Mouse (Mus musculus) heart, embryonic 16.5 days (tissue): ENCODE results near the gene Nxpe2. TPM values are rescaled to one million over a fixed set of nuclear protein-coding genes. Genes with fewer than 3 reads are reported as not detected.

Source experiments
- ATAC-seq: fragments of 200-750 bp; cut with Nextera tagmentation; replicated peaks from 2 replicates; pipeline ENCODE4 v1.8.0; 2017; ENCODE audit warnings: moderate number of reproducible peaks; ENCODE audit not compliant: insufficient read depth, low FRiP score; ENCODE audit errors: extremely low read depth
- H3K27ac ChIP-seq: fragments of 300-500 bp; sonication (generic); 2 replicates; pipeline ENCODE4 v1.5.1; 2014; ENCODE audit warnings: mild to moderate bottlenecking, low read length, control low read depth, moderate library complexity
- H3K27me3 ChIP-seq: fragments of 300-500 bp; sonication (generic); 2 replicates; pipeline ENCODE4 v1.6.1; 2014; ENCODE audit warnings: low read length, mixed read lengths; ENCODE audit not compliant: control insufficient read depth, insufficient read depth
- H3K36me3 ChIP-seq: fragments of 300-500 bp; sonication (generic); 2 replicates; pipeline ENCODE4 v1.6.1; 2014; ENCODE audit not compliant: control insufficient read depth, insufficient read depth
- H3K4me1 ChIP-seq: fragments of 300-500 bp; sonication (generic); 2 replicates; pipeline ENCODE4 v1.6.1; 2014; ENCODE audit warnings: low read length, mixed read lengths; ENCODE audit not compliant: control insufficient read depth, insufficient read depth
- H3K4me2 ChIP-seq: fragments of 300-500 bp; sonication (generic); 2 replicates; pipeline ENCODE4 v1.6.1; 2014; ENCODE audit warnings: low read depth, mild to moderate bottlenecking, control low read depth, low read length
- H3K4me3 ChIP-seq: fragments of 300-500 bp; sonication (generic); 2 replicates; pipeline ENCODE4 v1.5.1; 2014; ENCODE audit warnings: mild to moderate bottlenecking, control low read depth, low read length
- H3K9ac ChIP-seq: fragments of 300-500 bp; sonication (generic); 2 replicates; pipeline ENCODE4 v1.6.1; 2014; ENCODE audit warnings: low read length, control low read depth
- H3K9me3 ChIP-seq: fragments of 300-500 bp; sonication (generic); replicated peaks from 2 replicates; pipeline ENCODE4 v1.6.1; 2016; ENCODE audit warnings: low read length; ENCODE audit not compliant: control insufficient read depth
- WGBS: fragments of 180-500 bp; shearing (Covaris S2); extraction: QIAGEN DNeasy Blood & Tissue Kit; methylation state at CpG from one replicate; pipeline ENCODE4 v1.1.7; 2014; 5-methylcytosine and 5-hydroxymethylcytosine counted together
- polyA plus RNA-seq: library from polyadenylated mRNA; unstranded; fragments of >200 nt; fragmentation: Nextera tagmentation; extraction: Ambion mirVana; gene quantifications from 2 replicates; pipeline ENCODE4 v1.2.1, GENCODE M21; 2015

Nxpe2 gene
- polyA plus RNA-seq, 1 experiment from 2014 or later: 1.1 TPM

DNA sequence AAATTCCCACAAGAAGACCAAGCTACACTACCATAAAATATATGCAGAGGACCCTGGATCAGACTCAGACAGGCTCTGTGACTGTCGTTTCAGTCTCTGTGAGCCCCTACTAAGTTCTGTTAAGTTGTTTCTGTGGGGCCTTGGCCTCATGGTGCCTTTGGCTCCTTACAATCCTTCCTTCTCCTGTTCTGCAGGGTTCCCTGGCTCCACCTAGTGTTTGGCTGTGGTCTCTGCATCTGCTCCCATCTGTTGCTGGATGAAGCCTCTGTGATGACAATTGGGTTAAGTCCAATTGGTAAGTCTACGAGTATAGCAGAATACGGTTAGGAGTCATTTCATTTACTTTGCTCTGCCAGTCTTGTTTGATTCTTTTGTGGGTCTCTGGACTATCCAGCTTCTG lies 1.5 kb upstream of the Nxpe2 start:
- H3K27me3 ChIP-seq: no peaks in the 10 kb centered on the region
- H3K4me2 ChIP-seq: no peak overlapping the region
- no peak overlapping the region for H3K4me3 ChIP-seq
- no peaks in the 10 kb centered on the region; the same call in 1 of the 2 replicates for H3K4me1 ChIP-seq
- H3K9ac ChIP-seq: no peak overlapping the region
- ATAC-seq: no peak
- H3K27ac ChIP-seq: no peak overlapping the region; the same call in 1 of the 2 replicates
- WGBS: 38% methylated on average over 3 of the region's 3 CpGs
- no peaks in the 10 kb centered on the region for H3K36me3 ChIP-seq
- H3K9me3 ChIP-seq: no peaks in the 10 kb centered on the region

DNA sequence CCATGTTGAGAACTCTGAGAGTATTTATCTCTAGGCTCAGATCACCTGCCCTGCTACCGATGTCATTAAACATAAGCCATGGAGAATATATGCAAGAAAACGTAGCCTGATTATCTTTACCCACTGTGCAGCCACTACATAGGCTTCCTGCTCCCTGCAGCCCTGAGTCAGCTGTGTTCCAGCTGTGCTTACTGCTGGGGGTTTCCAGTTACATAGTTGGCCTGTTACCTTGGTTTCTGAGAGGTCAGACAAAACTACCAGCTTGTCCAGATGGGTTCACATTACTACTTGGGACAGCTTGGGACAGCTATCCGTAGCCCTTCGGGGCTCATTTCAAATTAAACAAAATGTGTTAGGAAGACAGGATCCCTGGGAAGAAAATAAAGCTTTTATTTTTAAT lies 868 bp upstream of the Nxpe2 start:
- no peaks in the 10 kb centered on the region for H3K9me3 ChIP-seq
- H3K36me3 ChIP-seq: no peaks in the 10 kb centered on the region
- H3K9ac ChIP-seq: no peak overlapping the region
- no peak overlapping the region for H3K4me3 ChIP-seq
- no peak for ATAC-seq
- H3K4me1 ChIP-seq: no peaks in the 10 kb centered on the region; the same call in 1 of the 2 replicates
- H3K27ac ChIP-seq: peak overlapping the region; percentile 69
- no peak overlapping the region for H3K4me2 ChIP-seq
- 73% methylated on average over 4 of the region's 4 CpGs for WGBS
- no peaks in the 10 kb centered on the region for H3K27me3 ChIP-seq

DNA sequence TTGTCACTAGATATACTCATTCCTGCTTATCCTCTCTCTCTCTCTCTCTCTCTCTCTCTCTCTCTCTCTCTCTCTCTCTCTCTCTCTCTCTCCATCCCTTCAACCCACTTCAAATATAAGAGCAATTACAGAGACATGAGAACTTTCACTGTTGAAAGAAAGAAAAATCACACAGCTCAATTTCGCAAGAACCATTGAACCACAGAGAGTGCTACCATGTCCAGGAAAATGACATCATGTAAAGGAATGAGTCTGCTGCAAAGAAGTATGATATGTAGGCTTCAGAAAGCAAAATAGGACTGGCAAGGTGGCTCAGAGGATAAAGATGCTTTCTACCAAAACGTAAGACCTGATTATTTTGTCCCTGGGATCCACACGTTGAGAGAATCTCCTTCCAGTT lies 7.4 kb downstream of the Nxpe2 start:
- Histone ChIP-seq H3K4me2 (no peak overlapping the region), H3K4me1 (no peaks in the 10 kb centered on the region; the same call in 1 of the 2 replicates), H3K9me3 (no peaks in the 10 kb centered on the region), H3K27me3 (no peaks in the 10 kb centered on the region), H3K4me3 (no peak overlapping the region), H3K36me3 (no peaks in the 10 kb centered on the region), H3K27ac (no peak overlapping the region), H3K9ac (no peak overlapping the region)
- WGBS: 78% methylated on average over 3 of the region's 3 CpGs
- no peak for ATAC-seq

DNA sequence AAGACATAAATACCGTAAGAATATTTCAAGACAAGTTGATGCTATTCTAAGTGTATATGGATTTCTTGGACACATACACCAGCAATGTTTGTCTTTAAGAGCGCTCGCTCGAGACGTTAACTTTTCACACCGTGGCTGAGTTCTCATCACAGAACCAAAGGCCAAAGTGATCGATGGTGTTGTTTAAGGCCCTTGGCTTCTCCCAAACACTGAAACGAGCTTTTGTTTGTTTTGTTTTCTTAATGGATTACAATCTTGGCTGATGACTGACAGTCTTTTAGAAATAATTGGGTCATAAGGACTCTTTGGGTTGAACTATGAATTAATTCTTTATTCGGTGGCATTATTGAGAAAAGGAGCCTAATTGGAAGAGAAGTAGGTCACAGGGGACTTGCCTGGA lies 7.8 kb downstream of the Nxpe2 start:
- 83% methylated on average over 9 of the region's 9 CpGs for WGBS
- no peaks in the 10 kb centered on the region for H3K36me3 ChIP-seq
- no peak for ATAC-seq
- H3K4me1 ChIP-seq: no peaks in the 10 kb centered on the region; the same call in 1 of the 2 replicates
- H3K9ac ChIP-seq: no peak overlapping the region
- H3K27ac ChIP-seq: no peak overlapping the region
- no peaks in the 10 kb centered on the region for H3K9me3 ChIP-seq
- no peak overlapping the region for H3K4me2 ChIP-seq
- no peak overlapping the region for H3K4me3 ChIP-seq
- no peaks in the 10 kb centered on the region for H3K27me3 ChIP-seq

DNA sequence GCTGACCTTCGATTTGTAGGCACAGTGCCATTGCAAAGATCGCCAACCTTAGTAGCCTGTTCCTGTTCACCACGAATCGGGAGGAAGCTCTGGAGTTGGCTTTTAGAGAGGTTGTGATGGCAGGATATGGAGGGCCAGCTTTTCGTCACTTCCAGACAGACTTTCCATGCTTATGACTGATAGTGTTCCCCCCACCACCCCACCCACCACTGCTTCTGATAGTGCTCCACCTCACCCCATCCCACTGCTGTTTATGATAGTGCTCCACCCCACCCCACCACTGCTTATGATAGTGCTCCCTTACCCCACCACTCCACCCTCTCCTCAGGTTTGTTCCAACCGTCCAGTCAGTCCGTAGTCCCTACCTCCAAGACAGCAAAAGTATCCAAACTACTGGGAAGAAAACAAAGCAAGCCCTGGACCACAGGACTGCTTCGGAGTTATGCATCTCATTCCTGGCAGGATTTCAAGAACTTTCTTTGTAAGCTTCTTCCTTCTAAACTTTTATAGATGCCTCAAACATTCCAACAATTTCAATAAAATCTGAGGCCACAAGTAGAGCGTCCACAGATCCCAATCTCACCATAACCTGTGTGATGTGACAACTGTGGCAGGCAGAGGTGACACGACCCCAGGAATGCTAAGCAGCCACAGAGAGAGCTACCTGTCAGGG lies 12.4 kb downstream of the Nxpe2 start:
- no peaks in the 10 kb centered on the region for H3K36me3 ChIP-seq
- no peak overlapping the region for H3K9ac ChIP-seq
- no peak; the same call in 1 of the 2 replicates for ATAC-seq
- WGBS: 62% methylated on average over 10 of the region's 10 CpGs
- no peak overlapping the region for H3K4me3 ChIP-seq
- peaks cover 2% of the 10 kb centered on the region; the same call in 1 of the 2 replicates for H3K4me1 ChIP-seq
- H3K27me3 ChIP-seq: no peaks in the 10 kb centered on the region
- no peak overlapping the region for H3K4me2 ChIP-seq
- no peak overlapping the region for H3K27ac ChIP-seq
- H3K9me3 ChIP-seq: no peaks in the 10 kb centered on the region

DNA sequence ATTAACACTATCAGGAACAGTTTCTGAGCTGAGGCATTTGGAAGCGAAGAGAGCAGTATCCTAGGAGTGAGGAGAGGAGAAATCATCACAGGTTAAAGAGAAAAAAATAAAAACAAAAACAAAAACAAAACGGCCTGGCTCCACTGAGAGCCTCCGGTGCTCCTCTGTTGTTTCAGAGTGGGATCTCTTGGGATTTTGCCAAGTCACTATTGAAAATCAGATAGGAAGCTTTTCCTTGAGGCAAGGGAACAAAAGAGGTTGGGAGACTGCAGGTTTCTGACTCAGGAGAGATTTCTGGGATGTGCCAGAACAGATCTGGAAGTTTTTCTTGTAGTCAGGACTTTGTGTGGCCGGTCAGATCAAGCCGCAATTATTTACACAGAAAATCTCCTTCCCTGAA lies 13.7 kb downstream of the Nxpe2 start:
- H3K4me2 ChIP-seq: no peak overlapping the region
- no peak overlapping the region for H3K9ac ChIP-seq
- ATAC-seq: no peak
- H3K4me3 ChIP-seq: no peak overlapping the region
- no peaks in the 10 kb centered on the region for H3K9me3 ChIP-seq
- WGBS: 52% methylated on average over 5 of the region's 5 CpGs
- H3K27ac ChIP-seq: no peak overlapping the region; the same call in 1 of the 2 replicates
- H3K4me1 ChIP-seq: peaks cover 2% of the 10 kb centered on the region; the same call in 1 of the 2 replicates
- no peaks in the 10 kb centered on the region for H3K36me3 ChIP-seq
- no peaks in the 10 kb centered on the region for H3K27me3 ChIP-seq

DNA sequence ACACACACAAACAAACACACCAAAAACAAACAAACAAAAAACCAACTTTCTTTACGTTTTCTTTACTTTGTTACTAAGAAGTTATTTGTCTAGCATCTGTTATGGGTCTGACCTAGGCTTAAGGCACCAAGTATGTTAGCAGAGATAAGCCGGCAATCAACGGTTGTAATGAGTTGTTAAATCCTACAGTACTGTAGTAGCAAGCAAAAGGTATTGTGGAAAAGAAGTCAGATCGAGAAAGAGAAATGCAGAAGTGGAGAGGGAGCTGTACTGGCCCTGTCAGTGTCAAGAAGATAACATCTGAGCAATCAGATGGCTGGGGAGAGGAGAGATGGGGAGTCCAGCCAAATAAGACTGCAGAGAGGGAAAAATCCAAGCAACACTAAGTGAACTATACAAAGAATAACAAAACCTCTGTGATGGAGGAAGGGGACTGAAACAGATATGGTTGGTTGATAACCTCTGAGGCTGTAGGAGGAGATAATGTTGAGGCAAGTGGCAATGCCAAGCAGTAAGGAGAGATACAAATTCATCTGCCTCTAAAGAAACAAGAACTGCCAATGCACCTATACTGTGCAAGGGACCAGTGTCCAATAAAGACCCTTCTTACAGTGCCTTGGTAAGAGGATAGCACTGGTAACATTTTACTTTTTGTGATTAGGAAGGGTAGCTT lies 14.3 kb downstream of the Nxpe2 start:
- Histone ChIP-seq H3K27me3 (no peaks in the 10 kb centered on the region), H3K4me2 (no peak overlapping the region), H3K27ac (no peak overlapping the region; the same call in 1 of the 2 replicates), H3K4me1 (peaks cover 2% of the 10 kb centered on the region; the same call in 1 of the 2 replicates), H3K4me3 (no peak overlapping the region), H3K9ac (no peak overlapping the region), H3K9me3 (no peaks in the 10 kb centered on the region), H3K36me3 (no peaks in the 10 kb centered on the region)
- WGBS: 39% methylated on average over 4 of the region's 4 CpGs
- ATAC-seq: no peak

DNA sequence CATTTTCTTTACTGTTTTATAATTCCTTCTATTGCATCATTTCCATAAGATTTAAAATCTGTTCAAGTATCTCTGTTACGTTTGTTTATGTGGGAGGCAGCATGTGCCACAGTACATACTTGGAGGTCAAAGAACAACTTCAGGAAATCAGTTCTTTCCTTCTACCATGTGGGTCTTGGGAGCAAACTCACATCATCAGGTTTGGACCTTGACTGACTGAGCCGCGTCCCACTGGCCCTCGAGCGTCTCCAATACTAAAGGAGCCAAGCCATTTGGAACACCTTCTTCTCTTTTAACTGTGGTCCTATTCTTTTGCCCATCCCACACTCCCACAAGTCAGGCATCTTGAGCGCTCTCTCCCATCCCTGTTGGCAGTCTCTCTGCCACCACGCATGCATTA lies 23.7 kb downstream of the Nxpe2 start:
- no peak overlapping the region for H3K9ac ChIP-seq
- H3K27ac ChIP-seq: no peak overlapping the region
- H3K9me3 ChIP-seq: no peaks in the 10 kb centered on the region
- ATAC-seq: no peak
- H3K4me1 ChIP-seq: no peaks in the 10 kb centered on the region
- no peak overlapping the region for H3K4me3 ChIP-seq
- H3K27me3 ChIP-seq: no peaks in the 10 kb centered on the region
- H3K4me2 ChIP-seq: no peak overlapping the region
- H3K36me3 ChIP-seq: no peaks in the 10 kb centered on the region
- 84% methylated on average over 7 of the region's 7 CpGs for WGBS

DNA sequence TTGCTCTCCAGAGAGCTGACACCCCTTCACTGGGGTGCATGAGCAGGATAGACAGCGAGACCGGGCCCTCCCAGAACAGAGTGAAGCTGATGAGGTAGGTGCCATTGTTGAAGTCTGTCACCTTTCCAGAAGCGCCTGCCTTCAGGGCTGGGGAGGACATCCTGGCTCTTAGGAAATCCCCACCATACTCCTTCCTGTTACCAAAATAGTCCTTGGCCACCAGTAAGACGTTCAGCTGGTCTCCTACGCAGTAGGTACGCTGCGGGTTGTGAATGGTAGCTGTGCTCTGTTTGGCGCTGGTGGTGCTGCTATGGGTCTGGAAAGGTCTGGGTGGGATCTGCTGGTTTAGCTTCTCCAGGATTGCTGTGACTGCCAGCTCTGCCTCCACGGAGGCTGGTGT lies 26.9 kb downstream of the Nxpe2 start:
- Histone ChIP-seq H3K9ac (no peak overlapping the region), H3K4me1 (no peaks in the 10 kb centered on the region), H3K36me3 (no peaks in the 10 kb centered on the region), H3K4me3 (no peak overlapping the region), H3K27me3 (no peaks in the 10 kb centered on the region; the same call in 1 of the 2 replicates), H3K4me2 (no peak overlapping the region), H3K27ac (peak overlapping the region; percentile 27; the same call in 1 of the 2 replicates), H3K9me3 (no peaks in the 10 kb centered on the region)
- 76% methylated on average over 9 of the region's 9 CpGs for WGBS
- ATAC-seq: no peak
